Mouse (Mus musculus): ENCODE data around the gene Cd72.
"Not testable (repeated sequence)": the region's sequence is repeated elsewhere in the genome, so short reads cannot be mapped to it uniquely, and the experiment has no call there.

Cd72 gene

GRCm38 (mm10) chr4:43454041-43454836, at the start of gene Cd72:
Cd72 (minus strand) TSS chr4:43454628.
- DNase-seq (ENCODE audit: low read depth, low spot score), result no peak

GRCm38 (mm10) chr4:43503506-43503905, 49.1 kb upstream of the Cd72 start:
- no peak for DNase-seq (ENCODE audit: low read depth, low spot score)

GRCm38 (mm10) chr4:43503041-43503440, 48.6 kb upstream of the Cd72 start:
- DNase-seq (ENCODE audit: low read depth, low spot score), result no peak

- DNase-seq (ENCODE audit: low read depth, low spot score), result no peak
These were observed 45.2 kb upstream of the Cd72 start, which contains the start of gene Arhgef39 for GRCm38 (mm10) chr4:43499407-43500333. Arhgef39 (minus strand) TSS chr4:43499695.

GRCm38 (mm10) chr4:43498983-43499382, 44.6 kb upstream of the Cd72 start:
- DNase-seq (ENCODE audit: low read depth, low spot score), result no peak

GRCm38 (mm10) chr4:43497946-43498345, 43.5 kb upstream of the Cd72 start:
- no peak for DNase-seq (ENCODE audit: low read depth, low spot score)

GRCm38 (mm10) chr4:43497405-43497804, 43.0 kb upstream of the Cd72 start:
- no peak for DNase-seq (ENCODE audit: low read depth, low spot score)

- DNase-seq (ENCODE audit: low read depth, low spot score), result no peak
These were observed 42.2 kb upstream of the Cd72 start for GRCm38 (mm10) chr4:43496587-43496986.

- no peak for DNase-seq (ENCODE audit: low read depth, low spot score)
These were observed 39.4 kb upstream of the Cd72 start for GRCm38 (mm10) chr4:43493846-43494240.

GRCm38 (mm10) chr4:43493186-43493845, 38.9 kb upstream of the Cd72 start:
- peak; percentile 94 for DNase-seq (ENCODE audit: low read depth, low spot score)

GRCm38 (mm10) chr4:43492821-43493185, 38.4 kb upstream of the Cd72 start, which contains the start of gene Ccdc107:
Ccdc107 (plus strand) TSS chr4:43492900.
- peak; percentile 90 for DNase-seq (ENCODE audit: low read depth, low spot score)

GRCm38 (mm10) chr4:43492101-43492820, 37.8 kb upstream of the Cd72 start:
- DNase-seq (ENCODE audit: low read depth, low spot score), result no peak

GRCm38 (mm10) chr4:43490801-43491200, 36.4 kb upstream of the Cd72 start:
- no peak for DNase-seq (ENCODE audit: low read depth, low spot score)

GRCm38 (mm10) chr4:43489611-43490010, 35.2 kb upstream of the Cd72 start:
- no peak for DNase-seq (ENCODE audit: low read depth, low spot score)

GRCm38 (mm10) chr4:43485666-43486065, 31.2 kb upstream of the Cd72 start:
- DNase-seq (ENCODE audit: low read depth, low spot score), result not testable (repeated sequence)

GRCm38 (mm10) chr4:43483535-43484091, 29.2 kb upstream of the Cd72 start, which contains the start of gene Sit1:
Sit1 (minus strand) TSS chr4:43483734.
- no peak for DNase-seq (ENCODE audit: low read depth, low spot score)

GRCm38 (mm10) chr4:43482591-43482990, 28.2 kb upstream of the Cd72 start:
- DNase-seq (ENCODE audit: low read depth, low spot score), result no peak

- no peak for DNase-seq (ENCODE audit: low read depth, low spot score)
These were observed 27.5 kb upstream of the Cd72 start for GRCm38 (mm10) chr4:43481894-43482456.

GRCm38 (mm10) chr4:43480985-43481384, 26.6 kb upstream of the Cd72 start:
- DNase-seq (ENCODE audit: low read depth, low spot score), result no peak

Measured in retina, adult 2 months (tissue).